Mouse (Mus musculus) midbrain, embryonic 16.5 days (tissue): ENCODE measurements around the gene Gpc3. TPM values are rescaled to one million over a fixed set of nuclear protein-coding genes. Genes with fewer than 3 reads are reported as not detected.

Source experiments
- ATAC-seq: fragments of 200-750 bp; cut with Nextera tagmentation; 2 replicates; pipeline ENCODE4 v1.8.0; 2017; ENCODE audit warnings: moderate TSS enrichment
- H3K27ac ChIP-seq: fragments of 300-500 bp; sonication (generic); 2 replicates; pipeline ENCODE4 v1.5.1; 2014; ENCODE audit warnings: mild to moderate bottlenecking, low read length, mixed read lengths
- H3K27me3 ChIP-seq: fragments of 300-500 bp; sonication (generic); 2 replicates; pipeline ENCODE4 v1.6.1; 2014; ENCODE audit warnings: low read depth, low read length, mixed read lengths; ENCODE audit not compliant: control insufficient read depth, insufficient read depth
- H3K36me3 ChIP-seq: fragments of 300-500 bp; sonication (generic); 2 replicates; pipeline ENCODE4 v1.6.1; 2014; ENCODE audit warnings: mild to moderate bottlenecking, low read length, moderate library complexity, mixed read lengths; ENCODE audit not compliant: control insufficient read depth, insufficient read depth
- H3K4me1 ChIP-seq: fragments of 300-500 bp; sonication (generic); 2 replicates; pipeline ENCODE4 v1.6.1; 2014; ENCODE audit warnings: mild to moderate bottlenecking, low read length, mixed read lengths; ENCODE audit not compliant: control insufficient read depth, insufficient read depth
- H3K4me2 ChIP-seq: fragments of 300-500 bp; sonication (generic); 2 replicates; pipeline ENCODE4 v1.6.1; 2014; ENCODE audit warnings: mild to moderate bottlenecking, low read length, mixed read lengths
- H3K4me3 ChIP-seq: fragments of 300-500 bp; sonication (generic); 2 replicates; pipeline ENCODE4 v1.5.1; 2014; ENCODE audit warnings: low read depth, mild to moderate bottlenecking, low read length, moderate library complexity, mixed read lengths
- H3K9ac ChIP-seq: fragments of 300-500 bp; sonication (generic); 2 replicates; pipeline ENCODE4 v1.6.1; 2014; ENCODE audit warnings: low read depth, low read length, mixed read lengths
- H3K9me3 ChIP-seq: fragments of 300-500 bp; sonication (generic); replicated peaks from 2 replicates; pipeline ENCODE4 v1.6.1; 2014; ENCODE audit warnings: mild to moderate bottlenecking, low read length, mixed read lengths; ENCODE audit not compliant: control insufficient read depth, poor library complexity, severe bottlenecking
- WGBS: fragments of 180-500 bp; shearing (Covaris S2); extraction: QIAGEN DNeasy Blood & Tissue Kit; methylation state at CpG from one replicate; pipeline ENCODE4 v1.1.7; 2014; 5-methylcytosine and 5-hydroxymethylcytosine counted together
- polyA plus RNA-seq: library from polyadenylated mRNA; unstranded; fragments of >200 nt; fragmentation: Nextera tagmentation; extraction: Ambion mirVana; gene quantifications from 2 replicates; pipeline ENCODE4 v1.2.1, GENCODE M21; 2015

Gpc3 gene
- polyA plus RNA-seq, result 49.2 and 49.3 TPM in 2 replicates

DNA sequence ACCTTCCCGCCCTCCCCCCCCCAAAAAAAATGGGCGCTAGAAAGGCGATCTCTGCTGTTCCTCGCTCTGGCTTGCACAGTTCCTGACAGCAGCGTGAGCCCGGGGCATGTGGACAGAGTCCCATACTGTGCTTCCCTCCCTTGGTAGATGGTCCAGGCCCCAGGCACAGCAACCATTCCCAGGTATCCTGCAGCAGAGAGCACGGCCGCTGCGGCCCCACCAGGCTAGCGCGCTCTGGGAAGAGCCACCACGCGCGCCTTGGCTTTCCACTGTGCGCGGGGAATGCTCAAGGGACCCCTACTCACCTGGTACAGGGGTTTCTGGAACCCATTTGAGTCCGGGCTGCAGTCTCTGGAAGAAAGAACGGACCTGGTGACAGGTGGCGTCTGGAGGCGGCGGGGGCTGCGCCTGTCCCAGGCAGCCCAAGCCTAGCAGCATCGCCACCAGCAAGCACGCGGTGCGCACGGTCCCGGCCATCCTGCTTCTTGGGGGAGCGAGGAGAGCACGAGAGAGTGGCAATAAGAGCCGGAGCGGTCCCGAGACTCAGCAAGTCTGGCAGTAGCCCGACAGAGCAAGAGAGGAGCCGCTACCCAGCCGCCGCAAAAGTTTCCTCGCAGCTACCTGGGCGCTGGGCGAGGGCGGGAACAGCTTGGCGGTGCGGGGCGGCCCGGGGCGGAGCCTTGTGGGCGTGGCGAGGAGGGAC is at the start of gene Gpc3:
Gene Gpc3, minus strand, starts transcription at position 623 of the 703 bp plus-strand sequence.
- ATAC-seq, result peak; percentile 93
- H3K4me2 ChIP-seq, result peak within 1 kb of the TSS; percentile 78
- peak within 1 kb of the TSS; percentile 51 for H3K4me3 ChIP-seq
- H3K4me1 ChIP-seq, result 0 out of 2 replicates have a peak, but pooled peaks cover 2% of the 10 kb centered on the region
- H3K36me3 ChIP-seq, result no peaks in the 10 kb centered on the region
- 0 out of 2 replicates have a peak within 1 kb of the TSS, but pooled peaks have one; percentile 38 for H3K9ac ChIP-seq
- H3K9me3 ChIP-seq, result no peaks in the 10 kb centered on the region
- no peaks in the 10 kb centered on the region for H3K27me3 ChIP-seq
- WGBS, result 21% methylated on average over 41 of the region's 48 CpGs
- no peak within 1 kb of the TSS for H3K27ac ChIP-seq

DNA sequence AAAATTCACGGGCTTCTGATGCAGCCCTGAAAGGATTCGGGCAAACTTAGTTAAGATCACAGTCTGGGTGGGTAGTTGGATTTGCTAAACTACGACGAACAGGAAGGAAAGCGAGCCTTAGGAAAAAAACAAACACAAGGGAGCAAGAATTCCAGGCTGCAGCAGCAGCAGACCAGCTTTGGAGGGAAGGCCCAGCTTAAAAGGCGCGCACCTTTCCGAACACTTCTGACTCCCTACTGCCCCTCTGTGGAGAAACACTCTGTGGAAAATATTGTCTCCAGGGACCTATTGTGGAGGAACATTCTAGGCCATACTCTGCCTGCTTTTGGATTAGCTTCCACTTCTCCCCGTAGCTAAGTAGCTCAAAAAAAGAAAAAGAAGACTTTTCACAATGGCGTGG is 38.2 kb upstream of the Gpc3 start:
- Histone ChIP-seq H3K4me2 (no peak overlapping the region), H3K27ac (no peak overlapping the region), H3K9me3 (no peaks in the 10 kb centered on the region), H3K9ac (no peak overlapping the region), H3K4me3 (no peak overlapping the region), H3K36me3 (no peaks in the 10 kb centered on the region), H3K4me1 (0 out of 2 replicates have a peak, but pooled peaks cover 3% of the 10 kb centered on the region), H3K27me3 (no peaks in the 10 kb centered on the region)
- no peak for ATAC-seq
- 21% methylated on average over 10 of the region's 10 CpGs for WGBS

DNA sequence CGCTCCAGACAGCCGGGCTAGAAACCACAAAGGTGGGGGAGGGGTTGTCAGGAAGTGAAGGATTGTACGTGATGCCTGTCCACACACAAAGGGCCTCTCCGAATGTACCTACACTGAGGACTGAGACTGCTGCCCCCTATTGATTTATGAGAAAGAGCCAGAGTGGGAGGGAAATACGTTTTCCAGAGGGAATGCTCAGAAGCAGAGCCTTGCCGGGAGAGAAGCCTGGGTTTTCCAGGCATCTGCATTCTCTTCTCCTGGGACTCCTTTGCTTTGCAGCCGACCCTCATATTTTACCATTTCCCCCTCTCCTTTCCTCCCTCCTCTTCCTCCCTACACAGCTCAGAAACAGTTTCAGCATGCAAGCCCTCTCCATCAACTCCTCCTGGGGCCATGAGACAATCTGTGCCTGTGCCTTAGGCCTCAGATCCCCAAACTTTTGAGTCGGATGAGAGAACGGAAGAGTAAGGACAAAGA is 37.8 kb upstream of the Gpc3 start:
- Histone ChIP-seq H3K27me3 (no peaks in the 10 kb centered on the region), H3K9ac (no peak overlapping the region), H3K4me2 (no peak overlapping the region), H3K27ac (no peak overlapping the region), H3K4me3 (no peak overlapping the region), H3K36me3 (no peaks in the 10 kb centered on the region), H3K9me3 (no peaks in the 10 kb centered on the region), H3K4me1 (0 out of 2 replicates have a peak, but pooled peaks cover 3% of the 10 kb centered on the region)
- 24% methylated on average over 9 of the region's 9 CpGs for WGBS
- peak; percentile 48; the same call in 1 of the 2 replicates for ATAC-seq

DNA sequence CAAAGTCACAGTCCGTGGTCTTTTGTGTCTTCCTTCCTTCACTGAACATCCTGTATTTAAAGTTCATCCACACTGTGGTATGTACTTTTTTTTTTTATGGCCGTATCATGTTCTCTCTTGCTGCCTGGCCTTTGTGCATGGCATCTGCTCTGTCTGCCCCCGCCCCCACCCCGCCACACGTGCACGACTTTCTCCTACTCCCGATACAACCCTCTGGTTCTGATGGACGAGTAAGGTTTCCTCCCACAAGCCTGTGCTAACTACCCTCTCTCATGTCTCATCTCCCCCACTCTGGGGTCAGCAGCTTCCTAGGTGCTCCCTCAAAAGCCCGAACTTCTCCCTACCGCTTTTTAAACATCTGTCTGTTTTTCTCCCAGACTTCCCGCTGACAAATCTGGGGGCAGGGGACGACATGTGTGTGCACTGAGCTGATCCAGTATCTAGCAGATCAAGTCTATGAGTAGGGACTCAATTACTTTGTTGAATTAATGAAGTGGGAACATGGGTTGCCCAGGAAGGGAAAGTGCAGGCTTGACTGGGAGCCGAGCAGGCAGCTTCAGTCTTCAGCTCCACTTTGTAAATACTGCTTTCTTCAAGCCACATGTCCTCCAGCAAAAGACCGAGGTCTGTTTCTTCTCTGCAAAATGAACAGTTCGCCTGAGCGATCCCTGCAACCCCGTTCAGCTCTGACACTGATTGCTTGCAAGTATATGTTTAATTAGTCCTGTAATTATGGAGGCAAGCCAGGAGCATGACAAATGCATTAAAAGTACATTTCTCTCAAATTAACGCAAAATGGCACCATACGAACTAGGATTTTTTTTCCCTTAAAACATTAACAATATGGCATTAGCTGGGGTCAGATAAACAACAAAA is 35.4 kb upstream of the Gpc3 start:
- Histone ChIP-seq H3K9ac (no peak overlapping the region), H3K27me3 (no peaks in the 10 kb centered on the region), H3K4me2 (peak overlapping the region; percentile 31), H3K9me3 (no peaks in the 10 kb centered on the region), H3K36me3 (no peaks in the 10 kb centered on the region), H3K4me1 (0 out of 2 replicates have a peak, but pooled peaks cover 3% of the 10 kb centered on the region), H3K27ac (no peak overlapping the region), H3K4me3 (no peak overlapping the region)
- 32% methylated on average over 19 of the region's 19 CpGs for WGBS
- no peak for ATAC-seq

DNA sequence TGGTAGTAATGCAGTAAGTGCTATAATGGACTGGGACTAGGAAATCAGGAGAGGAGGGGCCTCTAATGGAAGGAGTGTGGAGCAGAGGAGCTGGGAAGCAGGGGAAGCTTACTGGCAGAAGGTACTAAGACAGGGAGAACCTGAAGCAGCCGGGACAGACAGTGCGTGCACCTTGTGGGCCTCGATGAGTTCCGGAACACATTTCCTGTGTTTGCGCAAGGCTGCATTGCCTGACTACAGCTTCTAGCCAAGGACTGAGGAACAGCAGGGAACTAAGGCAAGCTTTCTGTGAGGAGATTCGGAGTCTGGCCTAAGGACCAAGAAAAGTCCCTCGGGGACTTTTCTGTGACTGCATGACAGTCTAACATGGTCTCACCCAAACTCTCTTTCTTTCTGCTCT is 30.6 kb upstream of the Gpc3 start:
- H3K9ac ChIP-seq, result no peak overlapping the region
- 67% methylated on average over 7 of the region's 7 CpGs for WGBS
- no peak overlapping the region for H3K4me3 ChIP-seq
- H3K9me3 ChIP-seq, result no peaks in the 10 kb centered on the region
- no peak for ATAC-seq
- H3K4me2 ChIP-seq, result no peak overlapping the region
- H3K27ac ChIP-seq, result no peak overlapping the region
- H3K4me1 ChIP-seq, result no peaks in the 10 kb centered on the region
- H3K27me3 ChIP-seq, result no peaks in the 10 kb centered on the region
- H3K36me3 ChIP-seq, result no peaks in the 10 kb centered on the region

DNA sequence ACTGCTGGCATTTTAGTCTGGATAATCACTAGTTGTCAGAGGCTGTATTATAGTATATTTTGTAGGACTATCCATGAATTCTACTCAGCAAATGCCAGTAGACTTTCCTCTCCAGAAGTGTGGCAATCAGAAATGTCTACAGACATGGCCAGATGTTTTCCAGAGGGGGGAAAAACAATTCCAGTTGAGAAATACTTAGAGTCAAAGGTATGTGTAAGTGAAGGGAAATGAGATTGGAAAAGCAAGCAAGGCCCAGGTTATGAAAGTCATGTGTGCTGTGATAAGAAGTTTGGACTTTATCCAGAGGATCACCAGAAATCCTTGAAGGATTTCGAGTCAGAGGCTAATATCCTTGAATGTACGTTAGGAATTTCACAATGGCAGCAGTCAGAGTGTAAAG is 29.6 kb upstream of the Gpc3 start:
- Histone ChIP-seq H3K36me3 (no peaks in the 10 kb centered on the region), H3K27ac (no peak overlapping the region), H3K9me3 (no peaks in the 10 kb centered on the region), H3K4me3 (no peak overlapping the region), H3K4me2 (no peak overlapping the region), H3K27me3 (no peaks in the 10 kb centered on the region), H3K9ac (no peak overlapping the region), H3K4me1 (no peaks in the 10 kb centered on the region)
- ATAC-seq, result no peak
- 54% methylated on average over 2 of the region's 2 CpGs for WGBS

DNA sequence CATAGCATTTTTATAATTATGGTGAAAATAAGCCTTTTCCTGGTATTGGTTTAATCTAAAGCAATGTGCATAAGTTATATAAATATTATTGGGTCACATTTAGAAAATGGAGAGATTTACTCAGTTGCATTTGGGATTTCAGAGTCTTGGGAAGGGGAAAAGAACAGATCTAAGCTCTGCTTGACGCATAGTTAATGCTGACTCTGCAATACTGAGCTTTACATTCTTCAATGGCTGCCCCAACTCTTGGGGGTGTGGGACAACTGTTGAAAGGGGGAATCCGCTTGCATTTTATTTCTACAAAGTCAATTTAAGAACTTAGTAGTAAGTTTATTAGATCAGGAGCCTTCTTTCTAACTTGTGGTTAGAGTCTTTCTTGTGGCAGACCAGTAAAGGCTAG is 28.4 kb upstream of the Gpc3 start:
- 77% methylated on average over 2 of the region's 2 CpGs for WGBS
- no peak overlapping the region for H3K4me3 ChIP-seq
- no peak for ATAC-seq
- no peaks in the 10 kb centered on the region for H3K9me3 ChIP-seq
- no peak overlapping the region for H3K27ac ChIP-seq
- H3K27me3 ChIP-seq, result no peaks in the 10 kb centered on the region
- H3K4me2 ChIP-seq, result no peak overlapping the region
- H3K9ac ChIP-seq, result no peak overlapping the region
- H3K4me1 ChIP-seq, result no peaks in the 10 kb centered on the region
- no peaks in the 10 kb centered on the region for H3K36me3 ChIP-seq

DNA sequence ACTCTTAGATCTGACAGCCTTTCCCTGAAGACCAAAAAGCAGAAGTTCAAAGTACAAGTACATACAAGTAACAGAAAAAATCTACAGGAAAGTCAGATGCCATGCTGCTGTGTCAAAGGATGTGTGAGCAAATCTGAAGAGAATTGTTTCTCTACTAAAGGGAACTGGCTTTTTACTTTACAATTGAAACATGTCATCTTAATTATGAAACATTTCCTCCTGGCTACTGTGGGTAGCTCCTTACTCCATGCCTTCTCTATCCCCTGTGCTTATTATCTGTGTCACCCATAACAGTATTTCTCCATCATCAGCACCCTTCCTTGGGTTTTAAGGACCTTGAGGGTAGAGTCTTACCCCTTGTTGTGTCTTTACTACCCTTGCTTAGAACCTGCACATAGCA is 23.7 kb upstream of the Gpc3 start:
- no peak for ATAC-seq
- no peak overlapping the region for H3K27ac ChIP-seq
- H3K27me3 ChIP-seq, result no peaks in the 10 kb centered on the region
- no peak overlapping the region for H3K4me2 ChIP-seq
- no peaks in the 10 kb centered on the region for H3K36me3 ChIP-seq
- H3K9me3 ChIP-seq, result no peaks in the 10 kb centered on the region
- H3K4me3 ChIP-seq, result no peak overlapping the region
- no peaks in the 10 kb centered on the region for H3K4me1 ChIP-seq
- no peak overlapping the region for H3K9ac ChIP-seq

DNA sequence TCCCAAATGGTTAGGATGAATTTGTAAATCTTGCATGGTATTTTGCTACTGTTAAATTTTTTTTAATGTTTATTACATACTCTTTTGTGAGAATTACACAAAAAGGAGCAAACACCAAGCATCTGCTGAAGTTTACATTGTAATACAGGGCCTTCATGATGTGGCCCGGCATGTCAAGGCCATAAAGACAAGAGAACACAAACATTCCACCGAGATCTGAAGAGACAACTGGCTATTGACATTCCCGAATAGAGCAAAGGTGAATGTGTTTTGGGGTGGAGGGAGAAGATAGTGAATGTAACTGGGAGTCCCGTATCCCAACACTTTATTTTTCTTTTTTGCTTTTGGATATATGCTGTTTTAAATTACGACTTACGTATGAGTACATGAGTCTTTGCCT is 20.2 kb upstream of the Gpc3 start:
- 89% methylated on average over 6 of the region's 6 CpGs for WGBS
- Histone ChIP-seq H3K4me1 (no peaks in the 10 kb centered on the region), H3K9ac (no peak overlapping the region), H3K4me3 (no peak overlapping the region), H3K36me3 (no peaks in the 10 kb centered on the region), H3K27ac (no peak overlapping the region), H3K4me2 (no peak overlapping the region), H3K27me3 (no peaks in the 10 kb centered on the region), H3K9me3 (no peaks in the 10 kb centered on the region)
- no peak for ATAC-seq
